Mouse (Mus musculus): ENCODE data around the gene Pigu.

Gene Pigu

GRCm38 (mm10) chr2:155367635-155368284 is 10.5 kb upstream of the Pigu start:
- DNase-seq (ENCODE audit: low read depth, low spot score) = no peak

- DNase-seq (ENCODE audit: low read depth, low spot score) = no peak
These were observed 613 bp upstream of the Pigu start for GRCm38 (mm10) chr2:155357686-155358399.

- no peak for DNase-seq (ENCODE audit: low read depth, low spot score)
These were observed 2.8 kb downstream of the Pigu start for GRCm38 (mm10) chr2:155354402-155354801.

- no peak for DNase-seq (ENCODE audit: low read depth, low spot score)
These were observed 10.6 kb downstream of the Pigu start for GRCm38 (mm10) chr2:155346670-155347069.

GRCm38 (mm10) chr2:155340166-155340565 is 17.1 kb downstream of the Pigu start:
- DNase-seq (ENCODE audit: low read depth, low spot score) = no peak

GRCm38 (mm10) chr2:155336254-155336653 is 21.0 kb downstream of the Pigu start:
- no peak for DNase-seq (ENCODE audit: low read depth, low spot score)

GRCm38 (mm10) chr2:155335231-155335630 is 22.0 kb downstream of the Pigu start:
- no peak for DNase-seq (ENCODE audit: low read depth, low spot score)

- no peak for DNase-seq (ENCODE audit: low read depth, low spot score)
These were observed 23.8 kb downstream of the Pigu start for GRCm38 (mm10) chr2:155333421-155333820.

GRCm38 (mm10) chr2:155331351-155331750 is 25.9 kb downstream of the Pigu start:
- no peak for DNase-seq (ENCODE audit: low read depth, low spot score)

- DNase-seq (ENCODE audit: low read depth, low spot score) = no peak
These were observed 26.4 kb downstream of the Pigu start for GRCm38 (mm10) chr2:155330811-155331210.

- no peak for DNase-seq (ENCODE audit: low read depth, low spot score)
These were observed 27.5 kb downstream of the Pigu start for GRCm38 (mm10) chr2:155329707-155330106.

GRCm38 (mm10) chr2:155328906-155329305 is 28.3 kb downstream of the Pigu start:
- no peak for DNase-seq (ENCODE audit: low read depth, low spot score)

GRCm38 (mm10) chr2:155327906-155328305 is 29.3 kb downstream of the Pigu start:
- DNase-seq (ENCODE audit: low read depth, low spot score) = no peak

GRCm38 (mm10) chr2:155326001-155326400 is 31.2 kb downstream of the Pigu start:
- DNase-seq (ENCODE audit: low read depth, low spot score) = no peak

- DNase-seq (ENCODE audit: low read depth, low spot score) = no peak
These were observed 36.6 kb downstream of the Pigu start for GRCm38 (mm10) chr2:155320596-155320995.

GRCm38 (mm10) chr2:155318618-155319017 is 38.6 kb downstream of the Pigu start:
- DNase-seq (ENCODE audit: low read depth, low spot score) = no peak

- DNase-seq (ENCODE audit: low read depth, low spot score) = no peak
These were observed 43.6 kb downstream of the Pigu start for GRCm38 (mm10) chr2:155313671-155314070.

- DNase-seq (ENCODE audit: low read depth, low spot score) = no peak
These were observed 48.2 kb downstream of the Pigu start for GRCm38 (mm10) chr2:155308936-155309592.

GRCm38 (mm10) chr2:155299563-155299962 is 57.7 kb downstream of the Pigu start:
- no peak for DNase-seq (ENCODE audit: low read depth, low spot score)

- no peak for DNase-seq (ENCODE audit: low read depth, low spot score)
These were observed 61.8 kb downstream of the Pigu start for GRCm38 (mm10) chr2:155295453-155295852.

- DNase-seq (ENCODE audit: low read depth, low spot score) = no peak
These were observed 63.3 kb downstream of the Pigu start for GRCm38 (mm10) chr2:155293946-155294345.

GRCm38 (mm10) chr2:155293382-155293781 is 63.8 kb downstream of the Pigu start:
- DNase-seq (ENCODE audit: low read depth, low spot score) = no peak

- no peak for DNase-seq (ENCODE audit: low read depth, low spot score)
These were observed 67.2 kb downstream of the Pigu start for GRCm38 (mm10) chr2:155290066-155290465.

Measured in CD4-positive helper T cell, adult 2 months (primary cell).